Mouse (Mus musculus) heart, embryonic 14.5 days (tissue): Measurements from ENCODE around the gene Nelfb. TPM values are rescaled to one million over a fixed set of nuclear protein-coding genes. Genes with fewer than 3 reads are reported as not detected.

ENCODE experiments used
- ATAC-seq: fragments of 200-750 bp; cut with Nextera tagmentation; 2 replicates; pipeline ENCODE4 v1.8.0; 2017; ENCODE audit warnings: low read depth, moderate TSS enrichment; ENCODE audit not compliant: insufficient number of reproducible peaks, insufficient read depth, low FRiP score
- H3K27ac ChIP-seq, 2 experiments: fragments of 200-500 bp in 1 of 2; fragments of 300-500 bp in 1 of 2; sonication (generic) in 1 of 2; replicated peaks in 1 of 2; 2 replicates each; pipeline ENCODE4 v1.5.1; 2012 to 2014; ENCODE audit warnings: low read depth in 2 of 2, low read length in 2 of 2, control low read depth in 1 of 2, mild to moderate bottlenecking in 1 of 2, mixed read lengths in 1 of 2; ENCODE audit not compliant: control insufficient read depth in 1 of 2, insufficient read depth in 1 of 2
- H3K27me3 ChIP-seq: fragments of 300-500 bp; sonication (generic); 2 replicates; pipeline ENCODE4 v1.6.1; 2014; ENCODE audit warnings: mild to moderate bottlenecking, low read length, control low read depth; ENCODE audit not compliant: control insufficient read depth, insufficient read depth
- H3K36me3 ChIP-seq: fragments of 300-500 bp; sonication (generic); 2 replicates; pipeline ENCODE4 v1.6.1; 2014; ENCODE audit warnings: mild to moderate bottlenecking, control low read depth, low read length, mixed read lengths; ENCODE audit not compliant: control insufficient read depth, insufficient read depth
- H3K4me1 ChIP-seq, 2 experiments: fragments of 200-500 bp in 1 of 2; fragments of 300-500 bp in 1 of 2; sonication (generic) in 1 of 2; 2 replicates each; pipeline ENCODE4 v1.6.1; 2012 to 2014; ENCODE audit warnings: low read length in 2 of 2, control low read depth in 1 of 2, mixed read lengths in 1 of 2; ENCODE audit not compliant: control insufficient read depth in 2 of 2, insufficient read depth in 2 of 2
- H3K4me2 ChIP-seq: fragments of 300-500 bp; sonication (generic); 2 replicates; pipeline ENCODE4 v1.6.1; 2014; ENCODE audit warnings: mild to moderate bottlenecking, low read length
- H3K4me3 ChIP-seq, 2 experiments: fragments of 200-500 bp in 1 of 2; fragments of 300-500 bp in 1 of 2; sonication (generic) in 1 of 2; 2 replicates each; pipeline ENCODE4 v1.5.1; 2012 to 2014; ENCODE audit warnings: low read length in 2 of 2, mild to moderate bottlenecking in 2 of 2, control low read depth in 1 of 2, low read depth in 1 of 2, moderate library complexity in 1 of 2; ENCODE audit not compliant: control insufficient read depth in 1 of 2, insufficient read depth in 1 of 2
- H3K9ac ChIP-seq: fragments of 300-500 bp; sonication (generic); 2 replicates; pipeline ENCODE4 v1.6.1; 2014; ENCODE audit warnings: mild to moderate bottlenecking, low read length
- H3K9me3 ChIP-seq: fragments of 300-500 bp; sonication (generic); 2 replicates; pipeline ENCODE4 v1.6.1; 2016; ENCODE audit warnings: low read length, control low read depth; ENCODE audit not compliant: control insufficient read depth
- WGBS: fragments of 180-500 bp; shearing (Covaris S2); extraction: QIAGEN DNeasy Blood & Tissue Kit; methylation state at CpG from one replicate; pipeline ENCODE4 v1.1.7; 2014; 5-methylcytosine and 5-hydroxymethylcytosine counted together
- polyA plus RNA-seq: library from polyadenylated mRNA; unstranded; fragments of >200 nt; fragmentation: Nextera tagmentation; extraction: Ambion mirVana; gene quantifications from 2 replicates; pipeline ENCODE4 v1.2.1, GENCODE M21; 2014

The Nelfb gene
- polyA plus RNA-seq, 1 experiment from 2014 or later, result 65.9 TPM

GRCm38 (mm10) chr2:25229582-25229981 is 18.3 kb upstream of the Nelfb start:
- no peak overlapping the region for H3K4me2 ChIP-seq
- H3K9me3 ChIP-seq, result no peaks in the 10 kb centered on the region
- H3K9ac ChIP-seq, result no peak overlapping the region
- H3K27ac ChIP-seq, result no peak overlapping the region
- peaks cover 3 to 16% of the 10 kb centered on the region in 2 experiments for H3K4me1 ChIP-seq
- no peak for ATAC-seq
- H3K4me3 ChIP-seq, result no peak overlapping the region
- H3K36me3 ChIP-seq, result no peaks in the 10 kb centered on the region
- 74% methylated on average over 5 of the region's 5 CpGs for WGBS
- H3K27me3 ChIP-seq, result peaks cover 26% of the 10 kb centered on the region

GRCm38 (mm10) chr2:25228995-25229530 is 17.8 kb upstream of the Nelfb start:
- WGBS, result 62% methylated on average over 6 of the region's 6 CpGs
- H3K9ac ChIP-seq, result no peak overlapping the region
- no peak for ATAC-seq
- H3K9me3 ChIP-seq, result no peaks in the 10 kb centered on the region
- H3K4me2 ChIP-seq, result peak overlapping the region; percentile 62
- no peak overlapping the region for H3K4me3 ChIP-seq
- H3K4me1 ChIP-seq, result peaks cover 3 to 16% of the 10 kb centered on the region in 2 experiments
- no peaks in the 10 kb centered on the region for H3K36me3 ChIP-seq
- peaks cover 22% of the 10 kb centered on the region for H3K27me3 ChIP-seq
- H3K27ac ChIP-seq, result no peak overlapping the region

- Histone ChIP-seq H3K4me3 (peak overlapping the region; percentile 26 to 32), H3K27ac (peak overlapping the region; percentile 65 to 73), H3K4me1 (peaks cover 3 to 18% of the 10 kb centered on the region in 2 experiments), H3K4me2 (peak overlapping the region; percentile 62), H3K9me3 (no peaks in the 10 kb centered on the region), H3K27me3 (peaks cover 22% of the 10 kb centered on the region), H3K9ac (peak overlapping the region; percentile 55), H3K36me3 (peaks cover 1% of the 10 kb centered on the region; the same call in 1 of the 2 replicates)
- 0 out of 2 replicates have a peak, but pooled peaks have one; percentile 16 for ATAC-seq
- under 1% methylated on average over 7 of the region's 7 CpGs for WGBS
These were observed 17.2 kb upstream of the Nelfb start for GRCm38 (mm10) chr2:25228431-25228889.

GRCm38 (mm10) chr2:25227406-25227805 is 16.1 kb upstream of the Nelfb start:
- H3K4me1 ChIP-seq, result peaks cover 5 to 21% of the 10 kb centered on the region in 2 experiments
- H3K27ac ChIP-seq, result no peak overlapping the region
- WGBS, result 92% methylated on average over 4 of the region's 4 CpGs
- peaks cover 6% of the 10 kb centered on the region; the same call in 1 of the 2 replicates for H3K36me3 ChIP-seq
- no peak overlapping the region for H3K4me3 ChIP-seq
- no peak overlapping the region for H3K4me2 ChIP-seq
- no peaks in the 10 kb centered on the region for H3K9me3 ChIP-seq
- H3K9ac ChIP-seq, result no peak overlapping the region
- ATAC-seq, result no peak
- H3K27me3 ChIP-seq, result peaks cover 22% of the 10 kb centered on the region

GRCm38 (mm10) chr2:25226864-25227263 is 15.6 kb upstream of the Nelfb start:
- no peak overlapping the region for H3K4me3 ChIP-seq
- H3K27ac ChIP-seq, result no peak overlapping the region
- peaks cover 20% of the 10 kb centered on the region for H3K27me3 ChIP-seq
- 75% methylated on average over 5 of the region's 5 CpGs for WGBS
- ATAC-seq, result no peak
- peaks cover 11% of the 10 kb centered on the region for H3K36me3 ChIP-seq
- H3K4me1 ChIP-seq, result peaks cover 5 to 21% of the 10 kb centered on the region in 2 experiments
- no peak overlapping the region for H3K9ac ChIP-seq
- H3K9me3 ChIP-seq, result no peaks in the 10 kb centered on the region
- H3K4me2 ChIP-seq, result no peak overlapping the region

GRCm38 (mm10) chr2:25225811-25226379 is 14.6 kb upstream of the Nelfb start:
- ATAC-seq, result no peak
- peak overlapping the region; percentile 60 for H3K4me2 ChIP-seq
- H3K36me3 ChIP-seq, result peaks cover 20% of the 10 kb centered on the region
- WGBS, result 68% methylated on average over 8 of the region's 8 CpGs
- H3K27ac ChIP-seq, result peak overlapping the region; percentile 88 to 97
- H3K4me3 ChIP-seq, result peak overlapping the region in 1 of 2 experiments; percentile 71; a peak in 2 of 4 replicates
- peak overlapping the region; percentile 77 for H3K9ac ChIP-seq
- no peaks in the 10 kb centered on the region for H3K9me3 ChIP-seq
- peaks cover 5 to 21% of the 10 kb centered on the region in 2 experiments for H3K4me1 ChIP-seq
- peaks cover 11% of the 10 kb centered on the region for H3K27me3 ChIP-seq

- Histone ChIP-seq H3K4me1 (peaks cover 5 to 21% of the 10 kb centered on the region in 2 experiments), H3K9me3 (no peaks in the 10 kb centered on the region), H3K27ac (peak overlapping the region; percentile 97 to 100), H3K36me3 (peaks cover 20% of the 10 kb centered on the region), H3K4me3 (peak overlapping the region; percentile 71 to 91), H3K4me2 (peak overlapping the region; percentile 60), H3K27me3 (peaks cover 3% of the 10 kb centered on the region; the same call in 1 of the 2 replicates), H3K9ac (peak overlapping the region; percentile 77)
- 2% methylated on average over 41 of the region's 41 CpGs for WGBS
- peak; percentile 93 for ATAC-seq
These were observed 13.8 kb upstream of the Nelfb start for GRCm38 (mm10) chr2:25224766-25225752.
